Mouse (Mus musculus): ENCODE results near the gene Slc22a3. TPM values are rescaled to one million over a fixed set of nuclear protein-coding genes. Genes with fewer than 3 reads are reported as not detected.

Slc22a3 gene
- polyA plus RNA-seq, 2 experiments = 0.56 to 0.97 TPM

- H3K4me3 ChIP-seq (ENCODE audit: insufficient read depth in 1 of 2, low read depth in 2 of 2, low read length in 2 of 2) = no peak overlapping the region
- H3K36me3 ChIP-seq (replicated peaks; ENCODE audit: control insufficient read depth, insufficient read depth, low read depth) = no peaks in the 10 kb centered on the region
- H3K27me3 ChIP-seq (ENCODE audit: control insufficient read depth, insufficient read depth, low read length) = no peaks in the 10 kb centered on the region
- DNase-seq (ENCODE audit: low read depth in 3 of 3, low spot score in 3 of 3) (no peak), ATAC-seq (ENCODE audit: insufficient read depth) (no peak)
- TF ChIP-seq CTCF (IDR thresholded peaks at IDR 0.05; ENCODE audit: low read depth) = no peak
- no peak for TF ChIP-seq EP300 (IDR thresholded peaks at IDR 0.05; ENCODE audit: low read depth)
- no peaks in the 10 kb centered on the region for H3K9me3 ChIP-seq (ENCODE audit: control insufficient read depth, low read length)
- H3K4me2 ChIP-seq (ENCODE audit: low read depth) = no peak overlapping the region
- H3K4me1 ChIP-seq (replicated peaks; ENCODE audit: control insufficient read depth in 2 of 2, insufficient read depth in 2 of 2, low read length in 1 of 2) = peaks cover 0 to 3% of the 10 kb centered on the region in 2 experiments; a peak in 2 of 4 replicates
- H3K27ac ChIP-seq = no peak overlapping the region
- no peak overlapping the region for H3K9ac ChIP-seq (replicated peaks)
These were observed 35.0 kb downstream of the Slc22a3 start for GRCm38 (mm10) chr17:12472547-12472946.

- TF ChIP-seq EP300 (IDR thresholded peaks at IDR 0.05; ENCODE audit: low read depth) = no peak
- no peak for TF ChIP-seq CTCF (IDR thresholded peaks at IDR 0.05; ENCODE audit: low read depth)
- ATAC-seq (ENCODE audit: insufficient read depth) (no peak), DNase-seq (ENCODE audit: low read depth in 3 of 3, low spot score in 3 of 3) (no peak)
- Histone ChIP-seq H3K4me1 (replicated peaks; ENCODE audit: control insufficient read depth in 2 of 2, insufficient read depth in 2 of 2, low read length in 1 of 2) (peaks cover 0 to 3% of the 10 kb centered on the region in 2 experiments; a peak in 2 of 4 replicates), H3K9ac (replicated peaks) (no peak overlapping the region), H3K4me2 (ENCODE audit: low read depth) (no peak overlapping the region), H3K9me3 (ENCODE audit: control insufficient read depth, low read length) (no peaks in the 10 kb centered on the region), H3K27ac (no peak overlapping the region), H3K27me3 (ENCODE audit: control insufficient read depth, insufficient read depth, low read length) (no peaks in the 10 kb centered on the region), H3K36me3 (replicated peaks; ENCODE audit: control insufficient read depth, insufficient read depth, low read depth) (no peaks in the 10 kb centered on the region), H3K4me3 (ENCODE audit: insufficient read depth in 1 of 2, low read depth in 2 of 2, low read length in 2 of 2) (no peak overlapping the region)
- WGBS (ENCODE audit: insufficient replicate concordance) = 40% methylated on average over 5 of the region's 5 CpGs
These were observed 38.8 kb downstream of the Slc22a3 start for GRCm38 (mm10) chr17:12468745-12469144.

DNA sequence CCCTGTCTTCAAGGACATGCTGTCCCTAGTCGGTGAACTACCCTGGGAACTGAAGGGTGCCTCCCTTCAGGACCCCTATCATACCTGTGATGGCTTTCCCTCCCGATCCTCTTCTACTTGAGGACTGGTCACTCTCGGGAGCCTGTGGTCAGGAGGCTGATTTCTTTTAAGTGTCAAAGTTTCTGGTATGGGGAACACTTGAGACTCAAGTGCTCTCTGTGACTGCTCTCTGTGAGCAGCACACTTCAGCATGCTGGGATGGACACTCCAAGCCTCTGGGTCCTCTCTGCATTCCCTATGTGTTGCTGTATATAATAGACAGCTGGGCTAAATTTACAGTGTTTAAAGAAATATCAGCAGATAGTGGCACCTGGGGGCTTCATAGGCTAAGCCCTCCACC is 39.9 kb downstream of the Slc22a3 start:
- Histone ChIP-seq H3K36me3 (replicated peaks; ENCODE audit: control insufficient read depth, insufficient read depth, low read depth) (no peaks in the 10 kb centered on the region), H3K4me2 (ENCODE audit: low read depth) (no peak overlapping the region), H3K27ac (no peak overlapping the region), H3K4me3 (ENCODE audit: insufficient read depth in 1 of 2, low read depth in 2 of 2, low read length in 2 of 2) (no peak overlapping the region), H3K9ac (replicated peaks) (no peak overlapping the region), H3K27me3 (ENCODE audit: control insufficient read depth, insufficient read depth, low read length) (no peaks in the 10 kb centered on the region), H3K9me3 (ENCODE audit: control insufficient read depth, low read length) (no peaks in the 10 kb centered on the region), H3K4me1 (replicated peaks; ENCODE audit: control insufficient read depth in 2 of 2, insufficient read depth in 2 of 2, low read length in 1 of 2) (peaks cover 0 to 3% of the 10 kb centered on the region in 2 experiments; a peak in 2 of 4 replicates)
- 58% methylated on average over 3 of the region's 3 CpGs for WGBS (ENCODE audit: insufficient replicate concordance)
- ATAC-seq (ENCODE audit: insufficient read depth) = no peak
- no peak for DNase-seq (ENCODE audit: low read depth in 3 of 3, low spot score in 3 of 3)
- TF ChIP-seq CTCF (IDR thresholded peaks at IDR 0.05; ENCODE audit: low read depth) (no peak), EP300 (IDR thresholded peaks at IDR 0.05; ENCODE audit: low read depth) (no peak)

- H3K4me2 ChIP-seq (ENCODE audit: low read depth) = no peak overlapping the region
- no peaks in the 10 kb centered on the region for H3K36me3 ChIP-seq (replicated peaks; ENCODE audit: control insufficient read depth, insufficient read depth, low read depth)
- TF ChIP-seq CTCF (IDR thresholded peaks at IDR 0.05; ENCODE audit: low read depth) (no peak), EP300 (IDR thresholded peaks at IDR 0.05; ENCODE audit: low read depth) (no peak)
- no peak overlapping the region for H3K27ac ChIP-seq
- no peaks in the 10 kb centered on the region for H3K27me3 ChIP-seq (ENCODE audit: control insufficient read depth, insufficient read depth, low read length)
- peaks cover 0 to 3% of the 10 kb centered on the region in 2 experiments; a peak in 2 of 4 replicates for H3K4me1 ChIP-seq (replicated peaks; ENCODE audit: control insufficient read depth in 2 of 2, insufficient read depth in 2 of 2, low read length in 1 of 2)
- no peak for ATAC-seq (ENCODE audit: insufficient read depth)
- WGBS (ENCODE audit: insufficient replicate concordance) = 55% methylated on average over 4 of the region's 4 CpGs
- no peak overlapping the region for H3K4me3 ChIP-seq (ENCODE audit: insufficient read depth in 1 of 2, low read depth in 2 of 2, low read length in 2 of 2)
- no peak overlapping the region for H3K9ac ChIP-seq (replicated peaks)
- no peaks in the 10 kb centered on the region for H3K9me3 ChIP-seq (ENCODE audit: control insufficient read depth, low read length)
- no peak for DNase-seq (ENCODE audit: low read depth in 3 of 3, low spot score in 3 of 3)
These were observed 41.0 kb downstream of the Slc22a3 start for GRCm38 (mm10) chr17:12466501-12467000.

- TF ChIP-seq CTCF (IDR thresholded peaks at IDR 0.05; ENCODE audit: low read depth) (peak; percentile 51), EP300 (IDR thresholded peaks at IDR 0.05; ENCODE audit: low read depth) (no peak)
- Histone ChIP-seq H3K9me3 (ENCODE audit: control insufficient read depth, low read length) (no peaks in the 10 kb centered on the region), H3K4me3 (ENCODE audit: insufficient read depth in 1 of 2, low read depth in 2 of 2, low read length in 2 of 2) (no peak overlapping the region), H3K27ac (no peak overlapping the region), H3K36me3 (replicated peaks; ENCODE audit: control insufficient read depth, insufficient read depth, low read depth) (no peaks in the 10 kb centered on the region), H3K9ac (replicated peaks) (no peak overlapping the region), H3K27me3 (ENCODE audit: control insufficient read depth, insufficient read depth, low read length) (no peaks in the 10 kb centered on the region), H3K4me2 (ENCODE audit: low read depth) (no peak overlapping the region), H3K4me1 (replicated peaks; ENCODE audit: control insufficient read depth in 2 of 2, insufficient read depth in 2 of 2, low read length in 1 of 2) (no peaks in the 10 kb centered on the region)
- no peak for ATAC-seq (ENCODE audit: insufficient read depth)
- no peak for DNase-seq (ENCODE audit: low read depth in 3 of 3, low spot score in 3 of 3)
These were observed 46.3 kb downstream of the Slc22a3 start for GRCm38 (mm10) chr17:12461168-12461567.
